Mouse (Mus musculus): Measurements from ENCODE around the gene Scd1.

Gene Scd1

DNA sequence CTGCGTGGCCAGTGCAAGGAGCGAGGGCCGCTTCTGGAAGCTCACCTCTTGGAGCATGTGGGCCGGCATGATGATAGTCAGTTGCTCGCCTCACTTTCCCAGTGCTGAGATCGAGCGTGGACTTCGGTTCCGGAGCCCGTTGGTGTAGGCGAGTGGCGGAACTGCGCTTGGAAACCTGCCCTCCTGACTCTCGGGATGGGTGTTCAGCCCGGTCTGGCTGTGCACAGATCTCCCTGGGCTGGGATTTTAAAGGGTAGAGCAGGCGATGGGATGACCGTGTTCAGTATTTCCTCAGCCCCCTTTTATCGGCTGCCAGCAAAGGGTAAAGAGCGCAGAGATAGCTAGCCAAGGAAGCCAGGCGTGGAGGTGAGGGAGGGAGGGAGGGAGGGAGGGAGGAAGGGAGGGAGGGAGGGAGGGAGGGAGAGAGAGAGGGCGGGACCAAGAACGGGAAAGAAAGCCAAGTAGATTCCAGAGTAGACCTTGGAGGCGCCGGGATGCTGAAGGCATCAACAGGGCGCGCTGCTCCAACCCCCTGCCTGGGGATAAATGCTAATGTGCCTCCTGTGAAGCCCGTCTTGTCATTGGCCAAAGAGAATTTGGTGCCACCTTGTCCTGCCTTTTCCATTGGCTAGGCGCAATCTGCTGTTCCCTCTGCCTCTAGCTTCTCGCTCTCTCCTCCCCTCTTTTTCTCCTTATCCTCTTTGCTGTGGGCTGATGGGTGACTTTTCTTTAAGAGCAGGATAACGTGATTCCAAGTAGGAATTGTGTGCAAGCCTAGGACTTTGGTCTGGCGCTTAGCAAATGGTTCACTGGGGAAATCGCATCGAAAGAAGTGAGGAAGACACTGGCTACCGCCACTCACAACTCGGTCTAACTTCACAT lies at the start of gene Scd1:
Gene Scd1, minus strand, starts transcription at position 539 of the 882 bp plus-strand sequence.
- peak; percentile 90 for DNase-seq

- no peak for DNase-seq
These were observed 47.7 kb upstream of the Scd1 start for GRCm38 (mm10) chr19:44455356-44455755.

- DNase-seq = no peak
These were observed 47.2 kb upstream of the Scd1 start for GRCm38 (mm10) chr19:44454862-44455261.

- no peak for DNase-seq
These were observed 40.2 kb upstream of the Scd1 start for GRCm38 (mm10) chr19:44447927-44448326.

DNA sequence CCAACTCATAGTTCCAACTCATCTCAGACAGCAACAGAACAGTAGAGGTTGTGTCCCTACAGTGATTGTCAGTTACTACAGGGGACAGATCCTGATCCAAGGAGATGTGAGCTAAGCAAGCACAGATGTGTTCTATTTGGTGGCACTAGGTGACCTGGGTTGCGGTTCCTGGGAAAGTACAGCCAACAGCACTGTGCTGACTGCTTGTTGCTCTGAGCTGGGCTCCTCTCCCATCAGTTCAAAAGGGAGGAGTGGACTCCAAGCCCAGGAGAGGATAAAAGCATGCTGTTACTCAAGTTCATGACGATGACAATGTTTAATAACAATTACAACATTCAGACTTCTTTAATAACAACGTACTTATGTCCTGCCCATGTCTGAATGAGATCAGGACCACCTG lies 38.1 kb upstream of the Scd1 start:
- DNase-seq = no peak

DNA sequence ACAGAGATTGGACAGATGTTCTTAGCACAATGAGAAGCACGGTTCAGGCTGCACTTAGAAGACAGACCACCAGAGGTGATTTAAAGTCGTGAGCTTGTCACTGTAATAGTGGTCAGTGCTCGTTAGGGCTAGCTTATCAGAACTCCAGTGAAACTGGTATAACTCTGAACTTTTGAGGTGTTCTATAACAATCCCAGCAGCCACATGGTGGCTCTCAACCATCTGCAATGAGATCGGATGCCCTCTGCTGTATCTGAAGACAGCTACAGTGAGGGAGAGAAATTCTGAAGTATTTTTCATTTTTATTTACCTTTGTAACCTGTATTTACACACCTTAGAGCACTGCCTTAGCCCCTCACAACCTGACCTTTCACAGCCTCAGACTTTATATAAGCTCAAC lies 31.6 kb upstream of the Scd1 start:
- DNase-seq = no peak

GRCm38 (mm10) chr19:44437975-44438374 lies 30.3 kb upstream of the Scd1 start:
- no peak for DNase-seq

DNA sequence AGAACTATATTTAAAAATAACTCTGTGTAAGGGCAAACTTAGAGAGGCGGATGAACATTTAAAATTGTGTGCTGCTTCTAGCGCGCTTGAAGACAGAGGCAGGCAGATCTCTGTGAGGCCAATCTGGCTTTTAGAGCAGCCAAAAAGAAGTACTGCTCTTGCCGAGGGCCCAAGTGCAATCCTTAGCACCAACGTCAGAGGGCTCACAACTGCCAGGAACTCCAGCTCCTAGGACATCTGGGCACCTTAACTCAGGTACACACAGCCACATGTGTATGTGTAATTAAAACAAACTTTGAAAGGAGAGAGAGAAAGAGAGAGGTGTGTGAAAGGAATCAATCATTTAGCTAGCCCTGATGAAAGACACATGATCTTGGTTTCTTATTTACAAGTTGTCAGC lies 24.4 kb upstream of the Scd1 start:
- DNase-seq = no peak

DNA sequence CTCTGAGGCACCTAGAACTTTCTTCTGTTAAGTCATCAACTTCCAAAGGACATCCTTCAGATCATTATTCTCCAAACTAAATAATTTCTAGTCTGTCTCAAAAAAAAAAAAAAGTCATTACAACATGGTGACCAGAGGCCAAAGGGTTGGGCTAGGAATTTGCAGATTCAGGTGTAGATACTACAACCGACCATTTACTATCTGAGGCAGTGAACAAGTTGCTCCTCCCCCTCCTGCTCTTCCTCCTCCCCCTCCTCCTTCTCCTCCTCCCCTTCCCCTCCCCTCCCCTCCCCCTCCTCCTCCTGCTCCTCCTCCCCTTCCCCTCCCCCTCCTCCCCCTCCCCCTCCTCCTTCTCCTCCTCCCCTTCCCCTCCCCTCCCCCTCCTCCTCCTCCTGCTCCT lies 20.0 kb upstream of the Scd1 start:
- DNase-seq = no peak

GRCm38 (mm10) chr19:44422051-44422631 lies 14.5 kb upstream of the Scd1 start:
- DNase-seq = no peak

- no peak for DNase-seq
These were observed 11.9 kb upstream of the Scd1 start for GRCm38 (mm10) chr19:44419530-44419929.

- peak; percentile 83 for DNase-seq
These were observed 11.3 kb upstream of the Scd1 start for GRCm38 (mm10) chr19:44418945-44419344.

DNA sequence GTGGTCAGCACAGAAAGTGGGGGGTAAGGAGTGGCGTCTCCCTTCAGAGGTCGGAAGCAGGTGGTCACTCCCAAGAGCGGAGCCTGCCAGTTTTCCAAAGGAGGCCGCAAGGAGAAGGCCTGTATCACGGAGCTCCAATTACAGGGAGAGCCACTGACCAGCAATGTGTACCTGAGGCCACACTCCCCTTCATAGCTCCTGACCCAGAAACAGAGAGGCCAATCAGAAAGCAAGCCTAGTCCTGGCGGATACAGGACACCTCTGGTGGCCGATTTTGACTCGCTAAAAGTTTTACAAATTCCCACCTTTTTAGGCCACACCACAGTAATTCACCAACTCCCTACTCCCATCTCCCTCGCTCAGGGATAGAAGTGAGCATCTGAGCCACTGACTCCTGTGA lies 10.9 kb upstream of the Scd1 start:
- no peak for DNase-seq

GRCm38 (mm10) chr19:44418061-44418460 lies 10.4 kb upstream of the Scd1 start:
- no peak for DNase-seq

DNA sequence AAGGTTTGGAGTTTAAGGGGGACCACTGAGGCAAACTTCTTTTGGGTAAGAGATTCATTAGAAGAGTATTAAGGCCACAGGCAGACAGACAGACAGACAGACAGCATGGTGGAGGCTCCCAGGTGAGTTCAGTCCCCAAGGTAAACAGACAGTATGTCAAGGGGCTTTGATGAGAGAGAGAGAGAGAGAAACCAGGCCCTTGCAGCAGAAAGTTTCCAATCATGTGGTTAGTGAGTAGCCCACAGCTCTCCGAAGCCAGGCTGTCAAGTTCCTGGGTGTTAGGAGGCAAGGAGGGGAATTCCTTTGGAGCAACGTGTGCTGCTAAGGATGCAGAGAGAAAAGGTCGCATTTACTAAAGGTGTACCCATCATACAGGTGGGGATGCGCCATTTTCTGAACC lies 9.8 kb upstream of the Scd1 start:
- no peak for DNase-seq

- no peak for DNase-seq
These were observed 8.6 kb upstream of the Scd1 start for GRCm38 (mm10) chr19:44416240-44416639.

GRCm38 (mm10) chr19:44415464-44415863 lies 7.8 kb upstream of the Scd1 start:
- DNase-seq = no peak

DNA sequence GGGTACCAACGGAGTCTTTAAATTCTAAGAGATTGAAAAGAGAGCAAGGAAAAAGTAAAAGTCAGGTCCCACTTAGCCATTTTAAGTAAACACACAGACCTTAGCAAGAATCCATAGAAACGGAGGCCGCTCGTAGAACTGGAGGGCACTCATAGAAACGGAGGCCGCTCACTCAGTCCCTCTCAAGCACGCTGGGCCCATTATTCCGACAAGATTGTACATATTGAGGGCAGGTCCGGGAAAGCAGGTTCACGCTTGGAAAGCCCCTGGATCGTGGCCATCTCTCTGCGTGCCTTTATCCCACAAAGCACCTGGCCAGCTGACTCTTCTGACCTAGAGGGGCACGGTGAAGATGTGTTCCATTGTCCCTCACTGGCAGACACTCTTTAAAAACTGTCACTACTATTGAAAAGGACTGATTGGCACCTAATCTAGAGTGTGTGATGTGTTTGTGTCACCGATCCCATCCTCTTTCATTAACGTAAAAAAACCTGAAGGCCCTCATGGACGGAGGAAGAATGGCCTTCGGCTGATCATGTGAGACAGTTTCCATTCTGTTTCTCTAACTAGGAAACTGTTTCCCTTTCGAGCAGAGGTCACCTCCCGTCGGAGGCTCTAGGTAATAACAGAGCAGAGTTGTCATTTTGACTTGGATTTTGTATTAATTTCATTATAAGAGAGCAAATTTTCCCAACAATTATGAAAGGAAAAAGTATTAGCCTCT lies 2.8 kb upstream of the Scd1 start:
- DNase-seq = no peak

GRCm38 (mm10) chr19:44408595-44408994 lies 916 bp upstream of the Scd1 start:
- no peak for DNase-seq

GRCm38 (mm10) chr19:44408223-44408545 lies 505 bp upstream of the Scd1 start:
- DNase-seq = peak; percentile 83

GRCm38 (mm10) chr19:44403546-44403945 lies 4.1 kb downstream of the Scd1 start:
- DNase-seq = no peak

DNA sequence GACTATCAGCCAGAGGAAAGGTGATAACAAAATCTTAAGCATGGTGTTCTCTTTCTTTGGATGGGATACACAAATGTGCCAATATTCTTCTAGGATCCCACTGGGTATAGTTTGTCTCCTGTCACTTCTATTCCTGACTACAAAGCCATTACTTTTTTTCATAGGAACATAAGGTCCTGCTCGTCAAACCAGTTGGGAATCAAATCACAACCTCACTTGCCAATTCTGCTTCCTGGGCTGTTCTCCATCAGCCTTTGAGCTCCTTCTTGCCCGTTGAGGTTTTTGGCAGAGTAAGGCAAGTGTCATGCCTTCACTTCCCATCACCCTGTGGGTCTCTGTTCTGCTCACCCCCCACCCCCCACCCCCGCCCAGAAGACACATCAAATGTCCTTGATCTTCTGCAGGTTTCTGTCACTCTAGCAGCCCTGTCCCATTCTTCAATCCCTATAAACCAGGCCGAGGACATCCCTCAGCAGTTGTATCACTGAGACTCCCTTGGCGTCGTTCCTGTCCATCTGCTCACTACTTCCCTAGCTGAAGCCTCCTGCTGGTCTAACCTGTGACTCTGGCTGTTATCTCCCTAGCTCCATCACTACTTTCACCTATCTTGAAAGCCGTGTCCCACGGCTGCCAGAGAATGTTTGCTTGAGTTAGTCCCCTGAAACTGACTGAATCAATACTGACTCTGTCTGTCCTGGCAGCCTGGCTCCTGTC lies 7.0 kb downstream of the Scd1 start:
- DNase-seq = no peak

- no peak for DNase-seq
These were observed 7.6 kb downstream of the Scd1 start for GRCm38 (mm10) chr19:44400076-44400475.
